Mouse (Mus musculus) MEL (cell line): ENCODE measurements around the gene Zfp81. TPM values are rescaled to one million over a fixed set of nuclear protein-coding genes. Genes with fewer than 3 reads are reported as not detected.

Experiments
- DNase-seq: peaks from one replicate; pipeline ENCODE4 v3.0.0; 2011; ENCODE audit warnings: low read depth, low spot score
- H3K27ac ChIP-seq: 2 replicates; pipeline ENCODE4 v1.5.1; 2012; ENCODE audit warnings: low read depth, mild to moderate bottlenecking, control low read depth, low read length, moderate library complexity; ENCODE audit not compliant: control insufficient read depth
- H3K27me3 ChIP-seq, 2 experiments: fragments of 150-350 bp in 1 of 2; sonication (generic) in 1 of 2; 2 replicates each; pipeline ENCODE4 v1.6.1; 2012; ENCODE audit warnings: low read length in 2 of 2, mild to moderate bottlenecking in 2 of 2, improper control_type of control experiment in 1 of 2, moderate library complexity in 1 of 2; ENCODE audit not compliant: insufficient read depth in 2 of 2, control insufficient read depth in 1 of 2
- H3K36me3 ChIP-seq, 2 experiments: 2 replicates each; pipeline ENCODE4 v1.6.1; 2012 to 2014; ENCODE audit warnings: low read length in 2 of 2, improper control_type of control experiment in 1 of 2, inconsistent platforms in 1 of 2, mild to moderate bottlenecking in 1 of 2; ENCODE audit not compliant: insufficient read depth in 2 of 2, control insufficient read depth in 1 of 2
- H3K4me1 ChIP-seq, 2 experiments: fragments of 150-350 bp in 1 of 2; sonication (generic) in 1 of 2; 2 replicates each; pipeline ENCODE4 v1.6.1; 2012; ENCODE audit warnings: low read length in 2 of 2, improper control_type of control experiment in 1 of 2, mild to moderate bottlenecking in 1 of 2; ENCODE audit not compliant: insufficient read depth in 2 of 2, control insufficient read depth in 1 of 2
- H3K4me3 ChIP-seq, 2 experiments: fragments of 150-350 bp in 1 of 2; sonication (generic) in 1 of 2; 2 replicates each; pipeline ENCODE4 v1.5.1; 2012; ENCODE audit warnings: low read depth in 2 of 2, low read length in 2 of 2, mild to moderate bottlenecking in 2 of 2, moderate library complexity in 2 of 2, control low read depth in 1 of 2, improper control_type of control experiment in 1 of 2; ENCODE audit not compliant: control insufficient read depth in 1 of 2, insufficient read depth in 1 of 2
- H3K79me2 ChIP-seq: 2 replicates; pipeline ENCODE4 v1.6.1; 2012; ENCODE audit warnings: mild to moderate bottlenecking, low read length, moderate library complexity; ENCODE audit not compliant: control insufficient read depth, poor library complexity, insufficient read depth
- H3K9ac ChIP-seq: 2 replicates; pipeline ENCODE4 v1.6.1; 2012; ENCODE audit warnings: low read depth, mild to moderate bottlenecking, control low read depth, low read length, moderate library complexity; ENCODE audit not compliant: control insufficient read depth, poor library complexity, severe bottlenecking
- H3K9me3 ChIP-seq: fragments of 150-350 bp; sonication (generic); replicated peaks from 2 replicates; pipeline ENCODE4 v1.6.1; 2012; ENCODE audit warnings: mild to moderate bottlenecking, low read length, improper control_type of control experiment, moderate library complexity; ENCODE audit not compliant: insufficient read depth
- CHD1 ChIP-seq: IDR thresholded peaks from 2 replicates; pipeline ENCODE4 v1.6.1; 2012; ENCODE audit warnings: low read depth, mild to moderate bottlenecking, inconsistent platforms, low read length, improper control_type of control experiment
- CTCF ChIP-seq, 3 experiments: IDR thresholded peaks in 2 of 3; conservative IDR thresholded peaks in 1 of 3; 2 replicates each; pipeline ENCODE4 v1.5.1; 2011 to 2012; ENCODE audit warnings: low read length in 3 of 3, low read depth in 2 of 3, mild to moderate bottlenecking in 2 of 3, improper control_type of control experiment in 1 of 3, inconsistent platforms in 1 of 3, mixed read lengths in 1 of 3, moderate library complexity in 1 of 3; ENCODE audit not compliant: control insufficient read depth in 1 of 3, insufficient read depth in 1 of 3, poor library complexity in 1 of 3, severe bottlenecking in 1 of 3
- E2F4 ChIP-seq: IDR thresholded peaks from 2 replicates; pipeline ENCODE4 v1.6.1; 2011; ENCODE audit warnings: low read depth, low read length, improper control_type of control experiment, borderline replicate concordance
- ETS1 ChIP-seq: IDR thresholded peaks from 2 replicates; pipeline ENCODE4 v1.6.1; 2012; ENCODE audit warnings: low read depth, mild to moderate bottlenecking, inconsistent platforms, low read length, improper control_type of control experiment, moderate library complexity
- GATA1 ChIP-seq: IDR thresholded peaks from 2 replicates; pipeline ENCODE4 v1.6.1; 2011; ENCODE audit warnings: low read depth, low read length, improper control_type of control experiment
- HCFC1 ChIP-seq: IDR thresholded peaks from 2 replicates; pipeline ENCODE4 v1.6.1; 2012; ENCODE audit warnings: low read depth, mild to moderate bottlenecking, inconsistent platforms, low read length, improper control_type of control experiment, moderate library complexity
- JUND ChIP-seq: IDR thresholded peaks from 2 replicates; pipeline ENCODE4 v1.6.1; 2011; ENCODE audit warnings: low read depth, mild to moderate bottlenecking, improper control_type of control experiment, low read length
- KAT2A ChIP-seq: conservative IDR thresholded peaks from 2 replicates; pipeline ENCODE4 v1.6.1; 2012; ENCODE audit warnings: low read depth, low read length, improper control_type of control experiment, inconsistent platforms
- MAZ ChIP-seq: IDR thresholded peaks from 2 replicates; pipeline ENCODE4 v1.6.1; 2012; ENCODE audit warnings: low read depth, mild to moderate bottlenecking, inconsistent platforms, low read length, improper control_type of control experiment
- MEF2A ChIP-seq: IDR thresholded peaks from 2 replicates; pipeline ENCODE4 v1.6.1; 2014; ENCODE audit warnings: low read depth, mild to moderate bottlenecking, inconsistent platforms, low read length, improper control_type of control experiment; ENCODE audit not compliant: poor library complexity, insufficient replicate concordance, severe bottlenecking; ENCODE audit errors: extremely low read depth
- MXI1 ChIP-seq: IDR thresholded peaks from 2 replicates; pipeline ENCODE4 v1.6.1; 2011; ENCODE audit warnings: mild to moderate bottlenecking, low read depth, low read length, improper control_type of control experiment
- MYB ChIP-seq: IDR thresholded peaks from 2 replicates; pipeline ENCODE4 v1.6.1; 2011; ENCODE audit warnings: mild to moderate bottlenecking, low read depth, low read length, improper control_type of control experiment
- MYC ChIP-seq: IDR thresholded peaks from 2 replicates; pipeline ENCODE4 v1.6.1; 2011; ENCODE audit warnings: low read depth, mild to moderate bottlenecking, low read length, improper control_type of control experiment, moderate library complexity
- NRF1 ChIP-seq: IDR thresholded peaks from 2 replicates; pipeline ENCODE4 v1.6.1; 2014; ENCODE audit warnings: low read depth, mild to moderate bottlenecking, inconsistent platforms, low read length, improper control_type of control experiment, moderate library complexity; ENCODE audit not compliant: poor library complexity, insufficient read depth, severe bottlenecking
- POLR2A ChIP-seq, 2 experiments: IDR thresholded peaks; 2 replicates each; pipeline ENCODE4 v1.6.1; 2011 to 2012; ENCODE audit warnings: low read length in 2 of 2, mild to moderate bottlenecking in 2 of 2, control low read depth in 1 of 2, improper control_type of control experiment in 1 of 2, low read depth in 1 of 2, moderate library complexity in 1 of 2; ENCODE audit not compliant: control insufficient read depth in 1 of 2, insufficient read depth in 1 of 2, poor library complexity in 1 of 2
- POLR2AphosphoS2 ChIP-seq: IDR thresholded peaks from 2 replicates; pipeline ENCODE4 v1.6.1; 2011; ENCODE audit warnings: low read length, improper control_type of control experiment
- POLR2AphosphoS5 ChIP-seq: IDR thresholded peaks from 2 replicates; pipeline ENCODE4 v1.6.1; 2012; ENCODE audit warnings: low read depth, borderline replicate concordance, mild to moderate bottlenecking, inconsistent platforms, low read length, moderate library complexity, mixed read lengths
- RAD21 ChIP-seq: IDR thresholded peaks from 2 replicates; pipeline ENCODE4 v1.6.1; 2011; ENCODE audit warnings: mild to moderate bottlenecking, low read depth, low read length, improper control_type of control experiment
- TCF12 ChIP-seq: IDR thresholded peaks from 2 replicates; pipeline ENCODE4 v1.6.1; 2014; ENCODE audit warnings: low read depth, mild to moderate bottlenecking, inconsistent platforms, low read length, improper control_type of control experiment, moderate library complexity
- UBTF ChIP-seq: IDR thresholded peaks from 2 replicates; pipeline ENCODE4 v1.6.1; 2012; ENCODE audit warnings: low read depth, mild to moderate bottlenecking, inconsistent platforms, low read length, improper control_type of control experiment, moderate library complexity, borderline replicate concordance; ENCODE audit not compliant: insufficient read depth
- USF1 ChIP-seq: IDR thresholded peaks from 2 replicates; pipeline ENCODE4 v1.6.1; 2014; ENCODE audit warnings: low read depth, mild to moderate bottlenecking, inconsistent platforms, low read length, improper control_type of control experiment, moderate library complexity
- USF2 ChIP-seq, 2 experiments: IDR thresholded peaks; 2 replicates each; pipeline ENCODE4 v1.6.1; 2011 to 2012; ENCODE audit warnings: improper control_type of control experiment in 2 of 2, low read length in 2 of 2, borderline replicate concordance in 1 of 2, inconsistent platforms in 1 of 2, low read depth in 1 of 2, mild to moderate bottlenecking in 1 of 2; ENCODE audit not compliant: insufficient read depth in 1 of 2
- ZC3H11A ChIP-seq: IDR thresholded peaks from 2 replicates; pipeline ENCODE4 v1.6.1; 2012; ENCODE audit warnings: low read depth, mild to moderate bottlenecking, inconsistent platforms, low read length, improper control_type of control experiment
- ZKSCAN1 ChIP-seq: IDR thresholded peaks from 2 replicates; pipeline ENCODE4 v1.6.1; 2012; ENCODE audit warnings: low read depth, mild to moderate bottlenecking, inconsistent platforms, low read length, improper control_type of control experiment, moderate library complexity
- ZMIZ1 ChIP-seq: IDR thresholded peaks from 2 replicates; pipeline ENCODE4 v1.6.1; 2012; ENCODE audit warnings: low read depth, mild to moderate bottlenecking, inconsistent platforms, low read length, improper control_type of control experiment, moderate library complexity
- polyA plus RNA-seq, 2 experiments: library from polyadenylated mRNA; stranded (reverse) in 1 of 2; unstranded in 1 of 2; fragments of >175 nt in 1 of 2; fragments of >200 nt in 1 of 2; gene quantifications; 2 replicates each; pipeline versions ENCODE4 v1.2.1 to v1.2.4; 2012; ENCODE audit warnings: low replicate concordance in 2 of 2, low read depth in 1 of 2; ENCODE audit not compliant: insufficient read length in 2 of 2, insufficient read depth in 1 of 2, missing spikeins in 1 of 2
- total RNA-seq: library from RNA; depleted of rRNA; stranded (reverse); fragments of 300-350 nt; gene quantifications from 2 replicates; pipeline ENCODE4 v1.2.3, GENCODE M21; 2012

Gene Zfp81
- total and polyA plus RNA-seq, 3 experiments, result 5.2 to 8.4 TPM; not detected in 1

DNA sequence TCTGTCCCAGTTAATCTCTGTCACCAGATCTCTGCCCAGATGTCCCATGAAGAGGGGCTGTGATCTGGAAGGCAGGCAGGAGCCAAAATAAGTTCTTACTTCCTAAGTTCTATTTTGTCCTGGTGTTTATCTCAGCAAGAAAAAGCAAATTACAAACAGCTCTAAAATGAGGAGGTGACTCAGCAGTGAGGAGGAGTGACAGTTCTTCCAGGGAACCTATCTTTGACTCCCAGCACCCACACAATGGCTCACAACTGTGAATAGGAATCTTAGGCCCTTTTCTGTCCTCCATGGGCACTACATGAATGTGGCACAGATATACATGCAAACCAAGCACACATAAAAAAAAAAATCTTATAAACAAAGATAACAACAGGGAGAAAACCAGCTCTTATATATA, 27.0 kb upstream of the Zfp81 start:
- Histone ChIP-seq H3K27me3 (no peaks in the 10 kb centered on the region), H3K27ac (no peak overlapping the region), H3K4me3 (no peak overlapping the region), H3K79me2 (peaks cover 2% of the 10 kb centered on the region; the same call in 1 of the 2 replicates), H3K4me1 (no peaks in the 10 kb centered on the region), H3K9ac (no peak overlapping the region), H3K9me3 (no peaks in the 10 kb centered on the region), H3K36me3 (peaks cover 0 to 17% of the 10 kb centered on the region in 2 experiments; a peak in 2 of 4 replicates)
- no peak for TF ChIP-seq RAD21
- TF ChIP-seq CTCF (IDR thresholded peaks at IDR 0.05 in 2 of 3, conservative IDR thresholded peaks at IDR 0.05 in 1 of 3; ENCODE audit: control insufficient read depth in 1 of 3, insufficient read depth in 1 of 3, low read depth in 2 of 3, low read length in 3 of 3, poor library complexity in 1 of 3, severe bottlenecking in 1 of 3), result no peak
- TF ChIP-seq NRF1, result no peak
- no peak for TF ChIP-seq KAT2A
- no peak for TF ChIP-seq MYC
- no peak for TF ChIP-seq GATA1
- no peak for TF ChIP-seq MAZ
- no peak for TF ChIP-seq CHD1
- no peak for TF ChIP-seq E2F4
- TF ChIP-seq POLR2A (IDR thresholded peaks at IDR 0.05; ENCODE audit: control insufficient read depth in 1 of 2, insufficient read depth in 1 of 2, low read depth in 1 of 2, low read length in 2 of 2, poor library complexity in 1 of 2), result no peak
- TF ChIP-seq ZC3H11A, result no peak
- no peak for TF ChIP-seq MYB
- no peak for TF ChIP-seq POLR2AphosphoS5
- TF ChIP-seq ZMIZ1, result no peak
- TF ChIP-seq ETS1, result no peak
- no peak for TF ChIP-seq USF2 (IDR thresholded peaks at IDR 0.05; ENCODE audit: borderline replicate concordance in 1 of 2, insufficient read depth in 1 of 2, low read depth in 1 of 2, low read length in 2 of 2)
- no peak for TF ChIP-seq ZKSCAN1
- no peak for TF ChIP-seq JUND
- TF ChIP-seq MXI1, result no peak
- DNase-seq, result no peak

DNA sequence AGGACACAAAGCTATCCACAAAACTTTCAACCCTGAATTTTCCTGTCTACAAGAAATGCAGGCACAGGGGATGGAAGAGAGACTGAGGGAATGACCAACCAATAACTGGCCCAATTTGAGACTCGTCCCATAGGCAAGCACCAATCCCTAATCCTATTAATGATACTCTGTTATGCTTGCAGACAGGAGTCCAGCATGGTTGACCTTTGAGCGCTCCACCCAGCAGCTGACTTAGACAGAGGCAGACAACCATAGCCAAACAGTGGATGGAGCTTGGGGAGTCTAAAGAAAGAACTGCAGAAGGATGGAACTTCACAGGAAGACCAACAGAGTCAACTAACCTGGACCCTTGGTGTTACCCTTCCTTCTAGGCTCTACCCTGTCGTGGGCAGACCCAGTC, 14.1 kb upstream of the Zfp81 start:
- Histone ChIP-seq H3K9me3 (no peaks in the 10 kb centered on the region), H3K9ac (no peak overlapping the region), H3K79me2 (no peaks in the 10 kb centered on the region), H3K36me3 (no peaks in the 10 kb centered on the region), H3K27ac (no peak overlapping the region)
- no peak for DNase-seq
- no peak for TF ChIP-seq MYC
- no peak for TF ChIP-seq GATA1
- no peak for TF ChIP-seq HCFC1
- TF ChIP-seq UBTF, result no peak
- TF ChIP-seq MEF2A, result no peak
- no peak for TF ChIP-seq MXI1
- TF ChIP-seq RAD21, result no peak
- no peak for TF ChIP-seq USF1
- no peak for TF ChIP-seq POLR2AphosphoS2
- TF ChIP-seq TCF12, result no peak
- TF ChIP-seq, all 39 proteins: peak for 0
- H3K4me1 ChIP-seq, result no peaks in the 10 kb centered on the region
- no peaks in the 10 kb centered on the region for H3K27me3 ChIP-seq
- no peak overlapping the region for H3K4me3 ChIP-seq
